In genomic region chr4:40916592-40917155, GRCm38 (mm10) we compare ENCODE assay signal across 22 mouse cellular contexts. TPM values are rescaled to one million over a fixed set of nuclear protein-coding genes. Genes with fewer than 3 reads are reported as not detected.
A peak's percentile ranks its signal among the peaks of the same experiment; 100 is the strongest.
DNase-seq lines count a peak whose midpoint lies in the region; ATAC-seq and TF ChIP-seq lines count a peak whose summit lies in the region.
"Had no signal": no experiment of that assay in that cellular context is flagged by ENCODE, and none has a peak within 500 bp of the region (broad histone marks: within the 10 kb centered on the region; RNA-seq: fewer than 3 reads in every experiment).

No protein-coding gene starts in this region.

- H3K27ac ChIP-seq in kidney, adult 2 months (ENCODE audit: insufficient read depth, low read depth, low read length), result no peak overlapping the region
- no peak overlapping the region for H3K27ac ChIP-seq in kidney, embryonic 16.5 days (ENCODE audit: low read length)
- H3K27ac ChIP-seq in liver, embryonic 14.5 days, result no peak overlapping the region
- H3K27ac ChIP-seq in ES-Bruce4 (ENCODE audit: insufficient read depth, low read length), result no peak overlapping the region
- H3K27ac ChIP-seq in small intestine, adult 2 months (ENCODE audit: insufficient read depth, low read depth, low read length), result no peak overlapping the region
- H3K27ac ChIP-seq: embryonic facial prominence, embryonic 12.5 days; hindbrain, embryonic 14.5 days; intestine, embryonic 15.5 days had no signal

- peak; percentile 35; the same call in 1 of the 2 replicates for TF ChIP-seq CTCF in kidney, adult 2 months (conservative IDR thresholded peaks at IDR 0.05; ENCODE audit: insufficient read depth, insufficient read length, low read depth, low read length)
- TF ChIP-seq CTCF in liver, embryonic 14.5 days (IDR thresholded peaks at IDR 0.05; ENCODE audit: low read depth), result peak; percentile 65
- peak; percentile 61 for TF ChIP-seq CTCF in ES-Bruce4 (IDR thresholded peaks at IDR 0.05; ENCODE audit: low read depth, low read length)
- peak; percentile 49; the same call in 1 of the 2 replicates for TF ChIP-seq CTCF in small intestine, adult 2 months (IDR thresholded peaks at IDR 0.05; ENCODE audit: extremely low read depth, insufficient read length, insufficient replicate concordance, low read depth, low read length)

- WGBS in kidney, adult 2 months, result 79% methylated on average over 7 of the region's 7 CpGs
- WGBS in kidney, embryonic 16.5 days, result 88% methylated on average over 7 of the region's 7 CpGs
- 80% methylated on average over 7 of the region's 7 CpGs for WGBS in liver, embryonic 14.5 days (ENCODE audit: insufficient replicate concordance)
- 80% methylated on average over 7 of the region's 7 CpGs for WGBS in small intestine, adult 2 months

- peak; percentile 75 for DNase-seq in kidney, adult 2 months
- DNase-seq in liver, embryonic 14.5 days (ENCODE audit: low read depth in 3 of 3, low spot score in 3 of 3), result no peak
- no peak for DNase-seq in liver
- DNase-seq in gastrocnemius, postnatal 4 days (ENCODE audit: low spot score in 2 of 2), result no peak
- DNase-seq: adrenal gland, postnatal 10 days; cerebellum, adult 2 months; gastrocnemius, postnatal 10 days; retina, postnatal 1 day; right cerebral cortex, postnatal 4 days; thymus, adult 2 months had no signal

- TF ChIP-seq POLR2A in kidney, adult 2 months (IDR thresholded peaks at IDR 0.05; ENCODE audit: low read depth, low read length), result no peak
- no peak for TF ChIP-seq POLR2A in ES-Bruce4 (IDR thresholded peaks at IDR 0.05; ENCODE audit: insufficient read depth, low read length)
- no peak for TF ChIP-seq POLR2A in small intestine, adult 2 months (IDR thresholded peaks at IDR 0.05; ENCODE audit: low read depth, low read length)

- H3K4me1 ChIP-seq in kidney, adult 2 months (ENCODE audit: control insufficient read depth, insufficient read depth, low read length), result peaks cover 13% of the 10 kb centered on the region; the same call in 1 of the 2 replicates
- peaks cover 5% of the 10 kb centered on the region for H3K4me1 ChIP-seq in kidney, embryonic 16.5 days (ENCODE audit: insufficient read depth, low read length)
- H3K4me1 ChIP-seq in liver, embryonic 14.5 days (replicated peaks; ENCODE audit: control insufficient read depth in 2 of 2, insufficient read depth in 2 of 2, low read length in 1 of 2), result peaks cover 6 to 9% of the 10 kb centered on the region in 2 experiments
- H3K4me1 ChIP-seq in ES-Bruce4 (ENCODE audit: control insufficient read depth, insufficient read depth, low read length), result no peaks in the 10 kb centered on the region
- H3K4me1 ChIP-seq in small intestine, adult 2 months (ENCODE audit: control insufficient read depth, insufficient read depth, insufficient read length, low read length), result peaks cover 20% of the 10 kb centered on the region
- H3K4me1 ChIP-seq: embryonic facial prominence, embryonic 12.5 days; intestine, embryonic 15.5 days had no signal

- no peak overlapping the region for H3K4me3 ChIP-seq in kidney, adult 2 months (ENCODE audit: insufficient read depth, low read depth, low read length)
- H3K4me3 ChIP-seq in kidney, embryonic 16.5 days (ENCODE audit: low read length), result no peak overlapping the region
- H3K4me3 ChIP-seq in liver, embryonic 14.5 days (ENCODE audit: insufficient read depth in 1 of 2, low read depth in 2 of 2, low read length in 2 of 2), result no peak overlapping the region
- H3K4me3 ChIP-seq in ES-Bruce4 (ENCODE audit: low read depth, low read length), result no peak overlapping the region
- no peak overlapping the region for H3K4me3 ChIP-seq in small intestine, adult 2 months (ENCODE audit: low read depth, low read length)
- H3K4me3 ChIP-seq: embryonic facial prominence, embryonic 12.5 days; intestine, embryonic 15.5 days had no signal

- no peak overlapping the region for H3K9ac ChIP-seq in kidney, embryonic 16.5 days (replicated peaks; ENCODE audit: low read length)
- no peak overlapping the region for H3K9ac ChIP-seq in liver, embryonic 14.5 days (replicated peaks)
- no peak overlapping the region for H3K9ac ChIP-seq in ES-Bruce4 (ENCODE audit: low read depth, poor library complexity, severe bottlenecking)
- H3K9ac ChIP-seq: embryonic facial prominence, embryonic 12.5 days; hindbrain, embryonic 14.5 days; intestine, embryonic 15.5 days had no signal

- TF ChIP-seq EP300 in liver, embryonic 14.5 days (IDR thresholded peaks at IDR 0.05; ENCODE audit: low read depth), result no peak
- no peak for TF ChIP-seq EP300 in ES-Bruce4 (IDR thresholded peaks at IDR 0.05; ENCODE audit: insufficient read depth, low read depth, low read length)

- H3K9me3 ChIP-seq in kidney, embryonic 16.5 days (ENCODE audit: low read length), result no peaks in the 10 kb centered on the region
- no peaks in the 10 kb centered on the region for H3K9me3 ChIP-seq in liver, embryonic 14.5 days (ENCODE audit: control insufficient read depth, low read length)
- H3K9me3 ChIP-seq in ES-Bruce4 (replicated peaks; ENCODE audit: control insufficient read depth, insufficient read depth, low read length, poor library complexity, severe bottlenecking), result no peaks in the 10 kb centered on the region
- H3K9me3 ChIP-seq: embryonic facial prominence, embryonic 12.5 days; intestine, embryonic 15.5 days had no signal

- no peak for ATAC-seq in kidney, embryonic 16.5 days (ENCODE audit: low FRiP score, low TSS enrichment)
- no peak for ATAC-seq in liver, embryonic 14.5 days (ENCODE audit: insufficient read depth)
- ATAC-seq: intestine, embryonic 15.5 days; midbrain, embryonic 16.5 days had no signal

- H3K36me3 ChIP-seq in kidney, adult 2 months (ENCODE audit: control insufficient read depth, insufficient read depth, low read length), result no peaks in the 10 kb centered on the region
- H3K36me3 ChIP-seq in kidney, embryonic 16.5 days (ENCODE audit: insufficient read depth, low read length), result no peaks in the 10 kb centered on the region
- no peaks in the 10 kb centered on the region for H3K36me3 ChIP-seq in liver, embryonic 14.5 days (replicated peaks; ENCODE audit: control insufficient read depth, insufficient read depth, low read depth)
- no peaks in the 10 kb centered on the region for H3K36me3 ChIP-seq in ES-Bruce4 (ENCODE audit: control insufficient read depth, insufficient read depth, low read length, poor library complexity, severe bottlenecking)
- H3K36me3 ChIP-seq in small intestine, adult 2 months (ENCODE audit: control insufficient read depth, insufficient read depth, low read length), result no peaks in the 10 kb centered on the region
- H3K36me3 ChIP-seq: embryonic facial prominence, embryonic 12.5 days; intestine, embryonic 15.5 days had no signal

- H3K4me2 ChIP-seq in kidney, embryonic 16.5 days (replicated peaks; ENCODE audit: low read depth, low read length), result no peak overlapping the region
- H3K4me2 ChIP-seq in liver, embryonic 14.5 days (ENCODE audit: low read depth), result no peak overlapping the region
- H3K4me2 ChIP-seq: embryonic facial prominence, embryonic 12.5 days; heart, embryonic 11.5 days; hindbrain, embryonic 14.5 days; intestine, embryonic 15.5 days had no signal

- H3K27me3 ChIP-seq in kidney, adult 2 months (replicated peaks; ENCODE audit: control insufficient read depth, insufficient read depth, low read length), result no peaks in the 10 kb centered on the region
- H3K27me3 ChIP-seq in kidney, embryonic 16.5 days (ENCODE audit: insufficient read depth, low read length), result no peaks in the 10 kb centered on the region
- H3K27me3 ChIP-seq in liver, embryonic 14.5 days (ENCODE audit: control insufficient read depth, insufficient read depth, low read length), result no peaks in the 10 kb centered on the region
- H3K27me3 ChIP-seq in ES-Bruce4 (ENCODE audit: control insufficient read depth, insufficient read depth, low read length, poor library complexity, severe bottlenecking), result no peaks in the 10 kb centered on the region
- H3K27me3 ChIP-seq in small intestine, adult 2 months (ENCODE audit: control insufficient read depth, insufficient read depth, low read length), result no peaks in the 10 kb centered on the region
- H3K27me3 ChIP-seq: embryonic facial prominence, embryonic 12.5 days; intestine, embryonic 15.5 days had no signal

RNA-seq across cellular contexts. Expression of gene Spink4, which starts 3.2 kb away (rescaled TPM):
- polyA plus RNA-seq in kidney, adult 2 months (2012; rRNA removed), result 2.6 and 3.2 TPM in 2 replicates
- polyA plus RNA-seq in kidney, embryonic 16.5 days (2015; fragmentation: Nextera tagmentation; extraction: Ambion mirVana), result not detected in 2 replicates
- polyA plus RNA-seq in liver, embryonic 14.5 days (2012; rRNA removed), result 0.42 and 0.58 TPM in 2 replicates
- polyA plus RNA-seq in liver, embryonic 14.5 days (2014; fragmentation: Nextera tagmentation; extraction: Ambion mirVana), result 0.71 and 1.3 TPM in 2 replicates
- polyA plus RNA-seq in ES-Bruce4 (2011; ENCODE audit: insufficient read depth, insufficient read length, low read depth, missing spikeins), result not detected in 2 replicates
- 3,894 and 7,223 TPM in 2 replicates for polyA plus RNA-seq in small intestine, adult 2 months (2012; rRNA removed)
- total RNA-seq in gastrocnemius, postnatal 4 days (2021), result not detected
- total RNA-seq: gastrocnemius, postnatal 10 days; layer of hippocampus, postnatal 10 days; left cerebral cortex, postnatal 10 days; megakaryocyte-erythroid progenitor cell, adult 5-6 weeks had no signal
- polyA plus RNA-seq: embryonic facial prominence, embryonic 12.5 days; hindbrain, embryonic 14.5 days; midbrain, embryonic 16.5 days; urinary bladder, adult 2 months had no signal

RNA-seq across cellular contexts. Expression of gene Bag1, which starts 31.4 kb away (rescaled TPM):
- 133 and 162 TPM in 2 replicates for polyA plus RNA-seq in kidney, adult 2 months (2012; rRNA removed)
- polyA plus RNA-seq in kidney, embryonic 16.5 days (2015; fragmentation: Nextera tagmentation; extraction: Ambion mirVana), result 210 and 215 TPM in 2 replicates
- polyA plus RNA-seq in liver, embryonic 14.5 days (2012; rRNA removed), result 21.6 and 59.8 TPM in 2 replicates
- 131 and 139 TPM in 2 replicates for polyA plus RNA-seq in liver, embryonic 14.5 days (2014; fragmentation: Nextera tagmentation; extraction: Ambion mirVana)
- polyA plus RNA-seq in ES-Bruce4 (2011; ENCODE audit: insufficient read depth, insufficient read length, low read depth, missing spikeins), result 102 and 106 TPM in 2 replicates
- polyA plus RNA-seq in small intestine, adult 2 months (2012; rRNA removed), result 163 and 200 TPM in 2 replicates
- total RNA-seq in gastrocnemius, postnatal 4 days (2021), result 100 to 1,000 TPM; 174 to 190 TPM

RNA-seq across cellular contexts. Expression of gene Chmp5, which starts 31.5 kb away (rescaled TPM):
- polyA plus RNA-seq in kidney, adult 2 months (2012; rRNA removed), result 25.7 and 41.9 TPM in 2 replicates
- 120 and 123 TPM in 2 replicates for polyA plus RNA-seq in kidney, embryonic 16.5 days (2015; fragmentation: Nextera tagmentation; extraction: Ambion mirVana)
- polyA plus RNA-seq in liver, embryonic 14.5 days (2012; rRNA removed), result 12.6 and 24.5 TPM in 2 replicates
- polyA plus RNA-seq in liver, embryonic 14.5 days (2014; fragmentation: Nextera tagmentation; extraction: Ambion mirVana), result 42.7 and 45.1 TPM in 2 replicates
- 117 and 120 TPM in 2 replicates for polyA plus RNA-seq in ES-Bruce4 (2011; ENCODE audit: insufficient read depth, insufficient read length, low read depth, missing spikeins)
- polyA plus RNA-seq in small intestine, adult 2 months (2012; rRNA removed), result 2.4 and 5.5 TPM in 2 replicates
- total RNA-seq in gastrocnemius, postnatal 4 days (2021), result 10 to 100 TPM; 40.9 to 43.3 TPM

RNA-seq across cellular contexts. Expression of gene Nfx1, which starts 54.0 kb away (rescaled TPM):
- 24.3 and 25.8 TPM in 2 replicates for polyA plus RNA-seq in kidney, adult 2 months (2012; rRNA removed)
- polyA plus RNA-seq in kidney, embryonic 16.5 days (2015; fragmentation: Nextera tagmentation; extraction: Ambion mirVana), result 92.0 and 94.7 TPM in 2 replicates
- polyA plus RNA-seq in liver, embryonic 14.5 days (2012; rRNA removed), result 16.7 and 22.1 TPM in 2 replicates
- polyA plus RNA-seq in liver, embryonic 14.5 days (2014; fragmentation: Nextera tagmentation; extraction: Ambion mirVana), result 27.1 and 27.2 TPM in 2 replicates
- polyA plus RNA-seq in ES-Bruce4 (2011; ENCODE audit: insufficient read depth, insufficient read length, low read depth, missing spikeins), result 97.6 and 104 TPM in 2 replicates
- 6.1 and 11.1 TPM in 2 replicates for polyA plus RNA-seq in small intestine, adult 2 months (2012; rRNA removed)
- 10 to 100 TPM; 41.7 to 45.6 TPM for total RNA-seq in gastrocnemius, postnatal 4 days (2021)

Comparison
In these comparisons a context has a peak if more than half of its experiments do, and no peak if none do; other contexts are left out.
1. RNA of gene Spink4, which starts 3.2 kb away (polyA plus RNA-seq): 3,894 to 7,223 TPM in small intestine, adult 2 months; 2.6 to 3.2 TPM in kidney, adult 2 months, 0.42 to 1.3 TPM in liver, embryonic 14.5 days, not detected in kidney, embryonic 16.5 days and not detected in ES-Bruce4; every median in the first group is over 100 times any median in the second.
2. Peak in every context shown above with its lines, with median percentiles within 50 percentile points of each other: CTCF ChIP-seq.